Mouse (Mus musculus): ENCODE measurements around the gene Fpgs.

- TF ChIP-seq CTCF (IDR thresholded peaks at IDR 0.05) (no peak), POLR2A (IDR thresholded peaks at IDR 0.05; ENCODE audit: insufficient read depth, low read depth, low read length) (no peak), EP300 (IDR thresholded peaks at IDR 0.05; ENCODE audit: insufficient read depth, low read depth, low read length) (no peak)
Observed at GRCm38 (mm10) chr2:32683701-32684100, 20.2 kb downstream of the Fpgs start.

Data from heart, adult 2 months (tissue).